Mouse (Mus musculus) forebrain, embryonic 16.5 days (tissue): Measurements from ENCODE around the gene Gm5724. TPM values are rescaled to one million over a fixed set of nuclear protein-coding genes. Genes with fewer than 3 reads are reported as not detected.

Experiments used
- ATAC-seq: fragments of 200-750 bp; cut with Nextera tagmentation; 2 replicates; pipeline ENCODE4 v1.8.0; 2017; ENCODE audit warnings: mild to moderate bottlenecking, moderate library complexity
- H3K27ac ChIP-seq: fragments of 300-500 bp; sonication (generic); 2 replicates; pipeline ENCODE4 v1.5.1; 2014; ENCODE audit warnings: low read length, control low read depth
- H3K27me3 ChIP-seq: fragments of 300-500 bp; sonication (generic); replicated peaks from 2 replicates; pipeline ENCODE4 v1.6.1; 2014; ENCODE audit warnings: low read length; ENCODE audit not compliant: control insufficient read depth, insufficient read depth
- H3K36me3 ChIP-seq: fragments of 300-500 bp; sonication (generic); 2 replicates; pipeline ENCODE4 v1.6.1; 2014; ENCODE audit not compliant: control insufficient read depth, insufficient read depth
- H3K4me1 ChIP-seq: fragments of 300-500 bp; sonication (generic); replicated peaks from 2 replicates; pipeline ENCODE4 v1.6.1; 2014; ENCODE audit warnings: low read length; ENCODE audit not compliant: control insufficient read depth, insufficient read depth
- H3K4me2 ChIP-seq: fragments of 300-500 bp; sonication (generic); 2 replicates; pipeline ENCODE4 v1.6.1; 2014; ENCODE audit warnings: mild to moderate bottlenecking, low read length, control low read depth
- H3K4me3 ChIP-seq: fragments of 300-500 bp; sonication (generic); replicated peaks from 2 replicates; pipeline ENCODE4 v1.5.1; 2014; ENCODE audit warnings: mild to moderate bottlenecking, low read length, control low read depth
- H3K9ac ChIP-seq: fragments of 300-500 bp; sonication (generic); replicated peaks from 2 replicates; pipeline ENCODE4 v1.6.1; 2014; ENCODE audit warnings: low read depth, low read length, control low read depth
- H3K9me3 ChIP-seq: fragments of 300-500 bp; sonication (generic); 2 replicates; pipeline ENCODE4 v1.6.1; 2016; ENCODE audit warnings: low read length; ENCODE audit not compliant: control insufficient read depth
- WGBS: fragments of 180-500 bp; shearing (Covaris S2); extraction: QIAGEN DNeasy Blood & Tissue Kit; methylation state at CpG from one replicate; pipeline ENCODE4 v1.1.7; 2014; 5-methylcytosine and 5-hydroxymethylcytosine counted together
- polyA plus RNA-seq: library from polyadenylated mRNA; unstranded; fragments of >200 nt; fragmentation: Nextera tagmentation; extraction: Ambion mirVana; gene quantifications from 2 replicates; pipeline ENCODE4 v1.2.1, GENCODE M21; 2015

Gm5724 gene
- polyA plus RNA-seq: not detected in 2 replicates

- 84% methylated on average over 3 of the region's 3 CpGs for WGBS
- H3K9me3 ChIP-seq: no peaks in the 10 kb centered on the region
- H3K4me1 ChIP-seq: no peaks in the 10 kb centered on the region
- no peak within 1 kb of the TSS for H3K4me2 ChIP-seq
- H3K27ac ChIP-seq: no peak within 1 kb of the TSS
- no peaks in the 10 kb centered on the region for H3K36me3 ChIP-seq
- no peak within 1 kb of the TSS for H3K4me3 ChIP-seq
- ATAC-seq: no peak
- H3K27me3 ChIP-seq: no peaks in the 10 kb centered on the region
- H3K9ac ChIP-seq: no peak within 1 kb of the TSS
Observed at GRCm38 (mm10) chr6:141773710-141774109, at the start of gene Gm5724. TSS of gene Gm5724 (minus strand) at chr6:141773810.

- no peaks in the 10 kb centered on the region for H3K27me3 ChIP-seq
- 23% methylated on average over 1 of the region's 1 CpGs for WGBS
- no peaks in the 10 kb centered on the region for H3K9me3 ChIP-seq
- no peak overlapping the region for H3K4me3 ChIP-seq
- H3K9ac ChIP-seq: no peak overlapping the region
- H3K36me3 ChIP-seq: no peaks in the 10 kb centered on the region
- H3K4me2 ChIP-seq: no peak overlapping the region
- no peaks in the 10 kb centered on the region for H3K4me1 ChIP-seq
- no peak overlapping the region for H3K27ac ChIP-seq
- peak; percentile 75 for ATAC-seq
Observed at GRCm38 (mm10) chr6:141797837-141798236, 24.2 kb upstream of the Gm5724 start.

- Histone ChIP-seq H3K4me1 (no peaks in the 10 kb centered on the region), H3K9me3 (no peaks in the 10 kb centered on the region), H3K9ac (no peak overlapping the region), H3K36me3 (no peaks in the 10 kb centered on the region), H3K4me2 (no peak overlapping the region), H3K27me3 (no peaks in the 10 kb centered on the region), H3K4me3 (no peak overlapping the region), H3K27ac (no peak overlapping the region)
- no peak for ATAC-seq
- WGBS: 64% methylated on average over 2 of the region's 2 CpGs
Observed at GRCm38 (mm10) chr6:141774476-141774875, 866 bp upstream of the Gm5724 start.

GRCm38 (mm10) chr6:141691246-141691645, 82.4 kb downstream of the Gm5724 start:
- Histone ChIP-seq H3K9ac (no peak overlapping the region), H3K4me1 (no peaks in the 10 kb centered on the region), H3K27ac (no peak overlapping the region), H3K4me3 (no peak overlapping the region), H3K9me3 (no peaks in the 10 kb centered on the region), H3K4me2 (no peak overlapping the region), H3K27me3 (no peaks in the 10 kb centered on the region), H3K36me3 (no peaks in the 10 kb centered on the region)
- no peak for ATAC-seq

GRCm38 (mm10) chr6:141687008-141687407, 86.6 kb downstream of the Gm5724 start:
- H3K27me3 ChIP-seq: no peaks in the 10 kb centered on the region
- H3K27ac ChIP-seq: no peak overlapping the region
- ATAC-seq: no peak
- WGBS: 70% methylated on average over 4 of the region's 4 CpGs
- H3K36me3 ChIP-seq: no peaks in the 10 kb centered on the region
- H3K4me3 ChIP-seq: no peak overlapping the region
- H3K9me3 ChIP-seq: no peaks in the 10 kb centered on the region
- no peak overlapping the region for H3K4me2 ChIP-seq
- no peaks in the 10 kb centered on the region for H3K4me1 ChIP-seq
- no peak overlapping the region for H3K9ac ChIP-seq

Other genes with a start within 250 kb of the Gm5724 start
- 20.5 and 28.7 TPM in 2 replicates for gene Slco1c1, start 249.4 kb downstream of the Gm5724 start, polyA plus RNA-seq
- gene Slco1b2, start 144.3 kb downstream of the Gm5724 start, polyA plus RNA-seq: not detected in 2 replicates
- 1.4 and 2.0 TPM in 2 replicates for gene Slco1a4, start 82.4 kb upstream of the Gm5724 start, polyA plus RNA-seq
- not detected in 2 replicates for gene Slco1a1, start 173.2 kb upstream of the Gm5724 start, polyA plus RNA-seq
- not detected in 2 replicates for gene Gm6614, start 237.6 kb upstream of the Gm5724 start, polyA plus RNA-seq